Mouse (Mus musculus) embryonic fibroblast, embryonic 13.5 days (primary cell): Measurements from ENCODE around the gene Olfr1442. TPM values are rescaled to one million over a fixed set of nuclear protein-coding genes. Genes with fewer than 3 reads are reported as not detected.
"Not testable (repeated sequence)": the region's sequence is repeated elsewhere in the genome, so short reads cannot be mapped to it uniquely, and the experiment has no call there.

Experiments
- H3K27ac ChIP-seq: 2 replicates; pipeline ENCODE4 v1.5.1; 2012; ENCODE audit warnings: low read length, control low read depth, inconsistent platforms; ENCODE audit not compliant: insufficient read depth
- H3K4me1 ChIP-seq: 2 replicates; pipeline ENCODE4 v1.6.1; 2011; ENCODE audit warnings: low read length; ENCODE audit not compliant: control insufficient read depth, insufficient read depth
- H3K4me3 ChIP-seq: 2 replicates; pipeline ENCODE4 v1.5.1; 2011; ENCODE audit warnings: mild to moderate bottlenecking, control low read depth, low read length; ENCODE audit not compliant: insufficient read depth
- CTCF ChIP-seq: IDR thresholded peaks from 2 replicates; pipeline ENCODE4 v1.5.1; 2011; ENCODE audit warnings: mild to moderate bottlenecking, control low read depth, low read length, moderate library complexity, borderline replicate concordance; ENCODE audit not compliant: insufficient read depth
- POLR2A ChIP-seq: IDR thresholded peaks from 2 replicates; pipeline ENCODE4 v1.6.1; 2011; ENCODE audit warnings: low read depth, mild to moderate bottlenecking, control low read depth, low read length, moderate library complexity
- polyA plus RNA-seq: library from polyadenylated mRNA; stranded (reverse); fragments of >200 nt; gene quantifications from 2 replicates; pipeline ENCODE4 v1.2.4, GENCODE M21; 2011; ENCODE audit warnings: low read depth; ENCODE audit not compliant: missing spikeins, insufficient read length

Olfr1442 gene
- polyA plus RNA-seq, result not detected in 2 replicates

DNA sequence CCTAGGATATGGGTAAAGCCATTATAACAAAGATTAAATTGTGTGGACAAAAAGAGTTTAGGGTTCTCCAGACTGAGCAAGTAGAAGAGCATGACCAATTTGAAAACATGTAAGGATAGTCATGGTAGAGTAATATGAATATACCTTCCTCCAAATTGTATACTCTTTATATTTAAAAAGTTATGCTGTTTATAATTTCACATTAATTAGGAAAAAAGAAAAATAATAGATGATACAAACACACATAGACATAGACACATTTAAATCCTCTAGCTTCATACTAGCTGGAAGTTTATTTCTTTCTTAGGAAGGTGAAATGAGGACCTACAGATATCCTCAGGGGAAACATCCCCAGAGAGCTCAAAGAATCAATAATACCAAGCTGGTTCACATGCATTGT, at the start of gene Olfr1442:
Olfr1442 (plus strand) TSS at position 301 of the 400 bp plus-strand sequence.
- Histone ChIP-seq H3K4me3 (no peak within 1 kb of the TSS), H3K4me1 (no peaks in the 10 kb centered on the region), H3K27ac (no peak within 1 kb of the TSS)
- TF ChIP-seq CTCF, result no peak
- TF ChIP-seq POLR2A, result no peak

DNA sequence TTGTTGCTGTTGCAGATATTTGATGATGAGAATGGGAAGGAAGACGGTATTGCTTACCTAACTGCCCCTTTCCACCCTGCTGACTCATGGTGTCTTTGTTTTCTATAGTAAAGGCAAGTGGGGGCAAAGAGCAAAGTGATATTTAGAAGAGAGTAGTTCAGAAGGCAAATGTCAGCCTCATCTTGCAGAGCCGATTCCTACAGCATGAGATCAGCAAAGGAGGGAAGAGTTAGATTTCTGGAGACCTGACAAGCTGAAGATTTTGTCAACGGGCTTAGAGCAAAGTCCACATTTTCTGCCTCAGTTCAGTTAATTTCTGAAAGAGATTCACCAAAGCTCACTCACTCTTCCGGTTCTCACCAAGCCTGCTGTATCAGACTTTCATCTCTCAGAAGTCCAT, 37.1 kb upstream of the Olfr1442 start, which contains the start of gene Glyat:
Glyat (plus strand) TSS at position 133 of the 400 bp plus-strand sequence.
- Histone ChIP-seq H3K27ac (no peak within 1 kb of the TSS), H3K4me3 (no peak within 1 kb of the TSS), H3K4me1 (no peaks in the 10 kb centered on the region)
- TF ChIP-seq POLR2A, result no peak
- TF ChIP-seq CTCF, result no peak

DNA sequence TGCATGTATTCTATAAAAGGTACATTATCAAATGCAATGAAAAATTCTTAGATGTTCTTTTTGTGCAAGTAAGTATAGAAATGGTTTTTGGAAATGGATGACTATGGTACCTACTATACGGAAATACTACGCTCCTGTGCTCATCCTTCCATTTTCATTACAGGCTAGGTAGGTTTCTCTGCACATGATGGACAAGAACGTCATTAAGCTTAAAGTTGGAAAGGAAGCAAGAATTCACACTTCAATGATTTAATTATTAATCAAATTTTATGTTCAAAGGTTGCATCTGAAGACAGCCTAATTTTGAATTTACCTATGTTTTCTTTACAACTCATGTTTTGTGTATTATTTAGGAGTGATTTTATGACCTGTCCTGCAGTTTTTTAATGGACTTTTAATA, 36.0 kb upstream of the Olfr1442 start:
- H3K4me1 ChIP-seq, result no peaks in the 10 kb centered on the region
- TF ChIP-seq POLR2A (no peak), CTCF (no peak)
- H3K27ac ChIP-seq, result no peak overlapping the region
- no peak overlapping the region for H3K4me3 ChIP-seq

DNA sequence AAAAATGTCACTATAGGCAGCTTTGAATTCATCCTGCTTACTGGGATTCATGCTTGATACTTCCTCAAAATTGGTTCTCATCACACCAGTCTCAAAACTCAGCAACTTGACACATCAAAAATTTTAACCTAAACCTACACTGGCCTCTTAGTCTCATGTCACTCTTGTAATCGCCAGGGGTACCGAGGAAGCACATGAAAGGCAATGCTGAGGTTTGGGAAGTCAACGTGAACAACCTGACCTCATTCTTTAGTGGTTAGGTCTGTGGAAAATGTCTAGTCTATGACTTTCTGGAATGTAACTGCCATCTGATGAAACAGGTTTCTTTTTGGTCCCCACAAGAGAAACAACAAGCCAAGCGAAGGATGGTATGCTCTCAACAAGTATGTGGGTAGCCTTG, 35.3 kb upstream of the Olfr1442 start:
- Histone ChIP-seq H3K4me3 (no peak overlapping the region), H3K27ac (no peak overlapping the region), H3K4me1 (no peaks in the 10 kb centered on the region)
- TF ChIP-seq CTCF (no peak), POLR2A (no peak)

DNA sequence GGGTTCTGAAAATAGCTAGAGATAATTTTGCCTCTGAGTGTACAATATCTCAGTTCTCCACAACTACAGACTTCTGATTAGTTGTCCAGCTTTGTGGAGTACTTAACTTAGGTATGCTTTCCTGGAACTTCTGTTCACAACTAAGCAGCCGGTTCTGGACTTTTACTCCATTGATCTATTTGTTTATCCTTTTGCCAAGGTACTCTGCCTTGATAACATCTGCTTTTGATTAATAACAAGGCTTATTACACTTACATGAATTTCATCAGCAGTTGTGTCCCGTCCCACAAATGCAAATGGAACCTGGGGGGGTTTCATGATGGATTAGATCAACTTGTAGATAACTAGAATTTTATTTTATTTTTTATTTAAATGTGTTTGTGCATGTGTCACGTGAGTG, 33.4 kb upstream of the Olfr1442 start:
- no peak for TF ChIP-seq CTCF
- no peak for TF ChIP-seq POLR2A

DNA sequence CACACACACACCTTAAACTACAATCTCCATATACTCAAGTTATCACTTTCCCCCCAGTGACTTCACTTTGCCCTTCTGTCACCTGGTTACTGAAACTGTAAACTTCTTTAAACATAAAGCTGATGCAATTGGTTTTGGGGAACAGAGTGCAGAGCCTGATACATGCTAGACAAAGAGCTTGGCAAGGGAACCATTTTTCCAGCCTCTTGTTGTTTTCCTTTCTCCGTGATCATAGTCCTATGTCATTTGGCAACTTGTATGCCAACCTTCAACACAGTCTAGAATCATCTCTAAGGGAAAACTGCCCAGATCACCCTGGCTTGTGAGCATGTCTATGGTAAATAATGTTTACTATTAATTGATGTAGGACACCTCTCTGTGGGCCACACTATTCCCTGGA, 32.2 kb upstream of the Olfr1442 start:
- H3K4me1 ChIP-seq, result no peaks in the 10 kb centered on the region
- H3K4me3 ChIP-seq, result no peak overlapping the region
- no peak overlapping the region for H3K27ac ChIP-seq
- TF ChIP-seq CTCF (no peak), POLR2A (no peak)

More for the DNA sequence above, 33.4 kb upstream of the Olfr1442 start:
- H3K27ac ChIP-seq, result no peak overlapping the region
- no peaks in the 10 kb centered on the region for H3K4me1 ChIP-seq
- no peak overlapping the region for H3K4me3 ChIP-seq

DNA sequence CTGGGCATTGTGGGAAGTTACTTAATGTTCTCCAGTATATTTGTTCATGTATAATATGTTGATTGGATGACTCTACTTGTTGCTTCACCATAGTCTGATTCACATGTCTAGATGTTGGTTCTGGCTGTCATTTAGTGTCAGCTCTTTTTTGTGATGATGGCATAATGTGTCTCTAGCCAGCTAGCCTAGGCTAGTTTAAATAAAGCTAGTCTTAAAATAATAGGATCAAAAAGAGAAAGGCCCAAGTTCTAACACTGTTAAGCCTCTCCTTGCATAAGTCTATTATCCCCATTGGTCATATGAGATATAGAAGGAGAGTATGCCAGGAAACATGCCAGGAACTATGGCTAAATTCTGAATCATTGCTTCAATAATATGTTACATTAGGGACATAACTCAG, 20.7 kb upstream of the Olfr1442 start:
- H3K27ac ChIP-seq, result no peak overlapping the region
- no peak overlapping the region for H3K4me3 ChIP-seq
- H3K4me1 ChIP-seq, result no peaks in the 10 kb centered on the region
- TF ChIP-seq CTCF, result no peak
- no peak for TF ChIP-seq POLR2A

DNA sequence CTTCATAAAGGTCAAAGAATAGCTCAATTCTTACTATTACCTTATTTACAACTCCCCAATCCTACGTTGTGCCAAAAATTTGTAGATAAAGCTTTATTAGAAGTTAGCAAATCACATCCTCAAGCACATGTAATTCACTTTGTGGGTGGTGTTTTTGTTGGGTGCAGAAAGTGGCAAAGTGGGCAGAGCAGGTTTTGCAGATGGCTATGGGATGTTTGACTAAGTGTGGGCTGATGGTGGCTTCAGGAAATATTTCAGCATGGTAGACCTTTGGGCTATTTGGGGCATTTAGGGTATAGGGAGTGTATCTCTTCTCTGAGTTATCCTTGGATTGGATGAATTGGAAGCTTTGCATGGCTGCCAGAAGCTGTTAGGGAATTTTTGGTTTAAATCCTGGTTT, 4.1 kb upstream of the Olfr1442 start:
- Histone ChIP-seq H3K4me1 (no peaks in the 10 kb centered on the region), H3K27ac (no peak overlapping the region), H3K4me3 (no peak overlapping the region)
- TF ChIP-seq POLR2A, result no peak
- no peak for TF ChIP-seq CTCF

DNA sequence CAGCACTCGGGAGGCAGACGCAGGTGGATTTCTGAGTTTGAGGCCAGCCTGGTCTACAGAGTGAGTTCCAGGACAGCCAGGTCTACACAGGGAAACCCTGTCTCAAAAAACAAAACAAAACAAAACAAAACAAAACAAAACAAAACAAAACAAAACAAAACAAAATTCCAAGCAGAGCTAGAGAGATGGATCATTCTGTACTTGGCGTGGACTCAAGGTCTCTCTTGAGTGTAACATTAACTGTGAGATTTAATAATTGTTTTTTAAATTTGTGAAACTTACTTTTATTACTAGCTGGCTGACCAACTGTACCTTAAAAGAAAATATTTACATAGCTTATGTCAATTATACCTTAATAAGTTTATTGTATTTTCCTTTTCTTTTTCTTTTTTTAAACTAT, 1.6 kb upstream of the Olfr1442 start:
- H3K4me1 ChIP-seq, H3K27ac ChIP-seq: not testable (repeated sequence)

DNA sequence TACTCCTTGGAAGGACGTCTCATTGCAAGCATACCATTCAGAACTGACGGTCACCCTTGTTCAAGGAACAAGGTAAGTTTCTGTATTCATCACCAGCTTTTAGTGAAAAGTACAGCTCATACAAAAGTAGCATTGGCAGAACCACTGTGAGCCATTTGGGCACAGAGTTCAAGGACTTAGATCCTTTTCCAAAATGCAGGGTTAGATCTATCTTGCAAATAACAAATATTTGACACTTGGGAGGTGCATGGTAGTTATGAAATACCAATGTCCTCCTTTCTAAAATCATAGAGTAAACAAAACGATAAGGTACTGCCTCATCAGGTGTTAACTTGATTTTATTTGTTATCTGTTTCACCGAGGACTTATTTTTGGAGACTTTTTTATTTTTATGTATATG, 812 bp downstream of the Olfr1442 start:
- Histone ChIP-seq H3K4me1 (no peaks in the 10 kb centered on the region), H3K27ac (no peak overlapping the region), H3K4me3 (no peak overlapping the region)
- TF ChIP-seq CTCF, result no peak
- no peak for TF ChIP-seq POLR2A

More for the DNA sequence above, 1.6 kb upstream of the Olfr1442 start:
- H3K4me3 ChIP-seq, result not testable (repeated sequence)

DNA sequence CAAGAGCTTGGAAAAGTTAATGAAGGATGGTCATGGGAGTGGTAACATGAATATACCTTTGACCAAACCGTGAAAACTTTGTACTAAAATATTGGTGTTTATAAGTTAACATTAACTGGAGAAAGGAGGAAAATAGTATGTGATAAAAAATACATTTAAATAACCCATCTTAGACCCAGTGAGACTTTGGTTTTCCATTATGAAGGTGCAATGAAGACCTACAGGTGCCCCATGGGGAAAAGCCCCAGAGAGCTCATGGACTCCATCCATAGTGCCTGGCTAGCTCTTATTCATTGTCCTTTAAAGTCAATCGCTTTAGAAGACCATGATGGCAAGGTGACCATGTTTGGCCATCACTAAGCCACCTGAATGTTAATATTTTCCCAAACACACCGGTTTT, 7.6 kb downstream of the Olfr1442 start, which contains the start of gene Olfr1443:
Olfr1443 (plus strand) TSS at position 301 of the 400 bp plus-strand sequence.
- Histone ChIP-seq H3K4me1 (no peaks in the 10 kb centered on the region), H3K27ac (no peak within 1 kb of the TSS), H3K4me3 (no peak within 1 kb of the TSS)
- no peak for TF ChIP-seq CTCF
- no peak for TF ChIP-seq POLR2A

DNA sequence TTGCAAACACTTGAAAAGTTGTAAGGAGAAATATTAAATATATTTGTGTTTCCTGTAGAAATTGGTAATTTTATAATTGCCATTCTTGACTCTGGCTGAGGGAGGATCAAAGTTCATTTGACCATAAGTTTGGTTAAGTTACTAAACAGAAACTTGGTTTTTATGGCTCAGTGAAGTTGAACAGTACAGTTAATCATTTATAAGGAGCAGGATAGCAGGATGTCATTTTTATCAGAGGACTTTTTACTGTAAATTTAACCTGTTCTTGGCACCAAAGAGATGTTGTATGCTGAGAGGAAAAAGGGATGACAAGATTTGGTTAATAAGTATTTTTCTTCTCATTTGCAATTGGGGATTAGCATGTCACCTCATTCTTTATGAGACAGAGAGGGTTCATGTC, 14.4 kb downstream of the Olfr1442 start:
- Histone ChIP-seq H3K4me1 (no peaks in the 10 kb centered on the region), H3K4me3 (no peak overlapping the region), H3K27ac (no peak overlapping the region)
- TF ChIP-seq POLR2A (no peak), CTCF (no peak)
